Mouse (Mus musculus) limb, embryonic 14.5 days (tissue): ENCODE results near the gene Ppm1n. TPM values are rescaled to one million over a fixed set of nuclear protein-coding genes. Genes with fewer than 3 reads are reported as not detected.

Experiments used
- ATAC-seq: fragments of 200-750 bp; cut with Nextera tagmentation; 2 replicates; pipeline ENCODE4 v1.8.0; 2017; ENCODE audit warnings: low read depth, moderate number of reproducible peaks, moderate TSS enrichment; ENCODE audit not compliant: low FRiP score
- DNase-seq: peaks from one replicate; pipeline ENCODE4 v3.0.0-alpha.2; 2015; ENCODE audit warnings: low spot score
- H3K27ac ChIP-seq: fragments of 300-500 bp; sonication (generic); replicated peaks from 2 replicates; pipeline ENCODE4 v1.5.1; 2014; ENCODE audit warnings: low read depth, mild to moderate bottlenecking, low read length, moderate library complexity, mixed read lengths
- H3K27me3 ChIP-seq: fragments of 300-500 bp; sonication (generic); 2 replicates; pipeline ENCODE4 v1.6.1; 2014; ENCODE audit warnings: low read length, mixed read lengths; ENCODE audit not compliant: control insufficient read depth, insufficient read depth
- H3K36me3 ChIP-seq: fragments of 300-500 bp; sonication (generic); 2 replicates; pipeline ENCODE4 v1.6.1; 2014; ENCODE audit warnings: mild to moderate bottlenecking, low read length, moderate library complexity, mixed read lengths; ENCODE audit not compliant: control insufficient read depth, insufficient read depth
- H3K4me1 ChIP-seq: fragments of 300-500 bp; sonication (generic); 2 replicates; pipeline ENCODE4 v1.6.1; 2014; ENCODE audit warnings: antibody characterized with exemption, low read length, mixed read lengths; ENCODE audit not compliant: control insufficient read depth, insufficient read depth
- H3K4me2 ChIP-seq: fragments of 300-500 bp; sonication (generic); replicated peaks from 2 replicates; pipeline ENCODE4 v1.6.1; 2014; ENCODE audit warnings: low read depth, mild to moderate bottlenecking, low read length, moderate library complexity; ENCODE audit not compliant: severe bottlenecking
- H3K4me3 ChIP-seq: fragments of 300-500 bp; sonication (generic); replicated peaks from 2 replicates; pipeline ENCODE4 v1.5.1; 2014; ENCODE audit warnings: low read length
- H3K9ac ChIP-seq: fragments of 300-500 bp; sonication (generic); 2 replicates; pipeline ENCODE4 v1.6.1; 2014; ENCODE audit warnings: mild to moderate bottlenecking, low read depth, low read length, moderate library complexity; ENCODE audit not compliant: severe bottlenecking
- H3K9me3 ChIP-seq: fragments of 300-500 bp; sonication (generic); 2 replicates; pipeline ENCODE4 v1.6.1; 2016; ENCODE audit warnings: low read length; ENCODE audit not compliant: control insufficient read depth
- POLR2A ChIP-seq: fragments of 200-500 bp; IDR thresholded peaks from 2 replicates; pipeline ENCODE4 v1.8.0; 2012; ENCODE audit warnings: inconsistent platforms, mild to moderate bottlenecking, moderate library complexity, borderline replicate concordance; ENCODE audit not compliant: insufficient read depth, insufficient read length; ENCODE audit errors: extremely low read depth
- WGBS: fragments of 180-500 bp; shearing (Covaris S2); extraction: QIAGEN DNeasy Blood & Tissue Kit; methylation state at CpG from one replicate; pipeline ENCODE4 v1.1.7; 2014; 5-methylcytosine and 5-hydroxymethylcytosine counted together
- polyA plus RNA-seq, 2 experiments: library from polyadenylated mRNA; depleted of rRNA in 1 of 2; stranded (reverse) in 1 of 2; unstranded in 1 of 2; fragments of >200 nt; fragmentation: Nextera tagmentation in 1 of 2; extraction: Ambion mirVana in 1 of 2; gene quantifications; 2 replicates each; pipeline versions ENCODE4 v1.2.1 to v1.2.3; 2012 to 2014

The Ppm1n gene
- polyA plus RNA-seq, 2 experiments = not detected

GRCm38 (mm10) chr7:19325262-19326199 is 45.7 kb upstream of the Ppm1n start:
- DNase-seq (no peak), ATAC-seq (no peak)
- WGBS = 67% methylated on average over 21 of the region's 21 CpGs
- no peak overlapping the region for H3K27ac ChIP-seq
- peaks cover 12% of the 10 kb centered on the region for H3K4me1 ChIP-seq
- TF ChIP-seq POLR2A = no peak
- H3K9ac ChIP-seq = no peak overlapping the region
- H3K36me3 ChIP-seq = no peaks in the 10 kb centered on the region
- no peak overlapping the region for H3K4me3 ChIP-seq
- no peaks in the 10 kb centered on the region for H3K27me3 ChIP-seq
- H3K9me3 ChIP-seq = no peaks in the 10 kb centered on the region
- H3K4me2 ChIP-seq = peak overlapping the region; percentile 59; the same call in 1 of the 2 replicates

GRCm38 (mm10) chr7:19324221-19324620 is 44.4 kb upstream of the Ppm1n start:
- 82% methylated on average over 11 of the region's 11 CpGs for WGBS
- Histone ChIP-seq H3K36me3 (no peaks in the 10 kb centered on the region), H3K4me2 (no peak overlapping the region), H3K9me3 (no peaks in the 10 kb centered on the region), H3K27me3 (no peaks in the 10 kb centered on the region), H3K4me1 (peaks cover 19% of the 10 kb centered on the region), H3K9ac (no peak overlapping the region), H3K27ac (no peak overlapping the region), H3K4me3 (no peak overlapping the region)
- DNase-seq = no peak
- TF ChIP-seq POLR2A = no peak
- no peak for ATAC-seq

- DNase-seq = no peak
- no peak overlapping the region for H3K4me3 ChIP-seq
- H3K36me3 ChIP-seq = no peaks in the 10 kb centered on the region
- H3K4me2 ChIP-seq = no peak overlapping the region
- H3K4me1 ChIP-seq = peaks cover 15% of the 10 kb centered on the region
- no peak for TF ChIP-seq POLR2A
- 37% methylated on average over 9 of the region's 9 CpGs for WGBS
- H3K9ac ChIP-seq = no peak overlapping the region
- H3K9me3 ChIP-seq = no peaks in the 10 kb centered on the region
- no peak overlapping the region for H3K27ac ChIP-seq
- no peaks in the 10 kb centered on the region for H3K27me3 ChIP-seq
- no peak for ATAC-seq
Measured at GRCm38 (mm10) chr7:19322489-19322888, 42.6 kb upstream of the Ppm1n start.

GRCm38 (mm10) chr7:19321464-19321863 is 41.6 kb upstream of the Ppm1n start:
- Histone ChIP-seq H3K36me3 (no peaks in the 10 kb centered on the region), H3K4me3 (no peak overlapping the region), H3K27ac (no peak overlapping the region), H3K9ac (no peak overlapping the region), H3K9me3 (no peaks in the 10 kb centered on the region), H3K4me2 (no peak overlapping the region), H3K4me1 (peaks cover 9% of the 10 kb centered on the region; the same call in 1 of the 2 replicates), H3K27me3 (no peaks in the 10 kb centered on the region)
- no peak for DNase-seq
- no peak for TF ChIP-seq POLR2A
- WGBS = 73% methylated on average over 5 of the region's 5 CpGs
- no peak for ATAC-seq

GRCm38 (mm10) chr7:19320637-19321036 is 40.8 kb upstream of the Ppm1n start:
- TF ChIP-seq POLR2A = no peak
- ATAC-seq (no peak), DNase-seq (no peak)
- H3K27me3 ChIP-seq = no peaks in the 10 kb centered on the region
- peaks cover 9% of the 10 kb centered on the region; the same call in 1 of the 2 replicates for H3K4me1 ChIP-seq
- peak overlapping the region; percentile 89 for H3K4me2 ChIP-seq
- H3K9me3 ChIP-seq = no peaks in the 10 kb centered on the region
- peak overlapping the region; percentile 42; the same call in 1 of the 2 replicates for H3K4me3 ChIP-seq
- no peaks in the 10 kb centered on the region for H3K36me3 ChIP-seq
- no peak overlapping the region for H3K27ac ChIP-seq
- 0 out of 2 replicates have a peak overlapping the region, but pooled peaks have one; percentile 9 for H3K9ac ChIP-seq
- whole genome bisulfite sequencing = 43% methylated on average over 7 of the region's 7 CpGs
